Mouse (Mus musculus) small intestine, adult 2 months (tissue): ENCODE results near the gene Cdh4. TPM values are rescaled to one million over a fixed set of nuclear protein-coding genes. Genes with fewer than 3 reads are reported as not detected.

Experiments
- H3K27ac ChIP-seq: fragments of 200-500 bp; 2 replicates; pipeline ENCODE4 v1.5.1; 2012; ENCODE audit warnings: low read depth, low read length, control low read depth, inconsistent platforms; ENCODE audit not compliant: insufficient read depth
- H3K27me3 ChIP-seq: fragments of 200-500 bp; 2 replicates; pipeline ENCODE4 v1.6.1; 2012; ENCODE audit warnings: mild to moderate bottlenecking, moderate library complexity, low read length, inconsistent platforms; ENCODE audit not compliant: control insufficient read depth, insufficient read depth
- H3K36me3 ChIP-seq: fragments of 200-500 bp; 2 replicates; pipeline ENCODE4 v1.6.1; 2012; ENCODE audit warnings: mild to moderate bottlenecking, low read length, control low read depth, inconsistent platforms; ENCODE audit not compliant: control insufficient read depth, insufficient read depth
- H3K4me1 ChIP-seq: fragments of 200-500 bp; 2 replicates; pipeline ENCODE4 v1.6.1; 2012; ENCODE audit warnings: low read length, inconsistent platforms, mixed read lengths; ENCODE audit not compliant: control insufficient read depth, insufficient read depth, insufficient read length
- H3K4me3 ChIP-seq: fragments of 200-500 bp; 2 replicates; pipeline ENCODE4 v1.5.1; 2012; ENCODE audit warnings: low read depth, mild to moderate bottlenecking, control low read depth, inconsistent platforms, low read length, moderate library complexity
- CTCF ChIP-seq: fragments of 200-500 bp; IDR thresholded peaks from 2 replicates; pipeline ENCODE4 v1.5.1; 2012; ENCODE audit warnings: low read depth, mild to moderate bottlenecking, control low read depth, inconsistent platforms, low read length, moderate library complexity, mixed read lengths; ENCODE audit not compliant: insufficient replicate concordance, insufficient read length; ENCODE audit errors: extremely low read depth
- POLR2A ChIP-seq: fragments of 200-500 bp; IDR thresholded peaks from 2 replicates; pipeline ENCODE4 v1.6.1; 2012; ENCODE audit warnings: low read depth, mild to moderate bottlenecking, control low read depth, inconsistent platforms, low read length, moderate library complexity
- WGBS: fragments of 180-500 bp; shearing (Covaris S2); methylation state at CpG from one replicate; pipeline ENCODE4 v1.1.7; 2018; 5-methylcytosine and 5-hydroxymethylcytosine counted together
- polyA plus RNA-seq: library from polyadenylated mRNA; depleted of rRNA; stranded (reverse); fragments of >200 nt; gene quantifications from 2 replicates; pipeline ENCODE4 v1.2.3, GENCODE M21; 2012

Gene Cdh4
- polyA plus RNA-seq, 1 experiment: 0.19 TPM

DNA sequence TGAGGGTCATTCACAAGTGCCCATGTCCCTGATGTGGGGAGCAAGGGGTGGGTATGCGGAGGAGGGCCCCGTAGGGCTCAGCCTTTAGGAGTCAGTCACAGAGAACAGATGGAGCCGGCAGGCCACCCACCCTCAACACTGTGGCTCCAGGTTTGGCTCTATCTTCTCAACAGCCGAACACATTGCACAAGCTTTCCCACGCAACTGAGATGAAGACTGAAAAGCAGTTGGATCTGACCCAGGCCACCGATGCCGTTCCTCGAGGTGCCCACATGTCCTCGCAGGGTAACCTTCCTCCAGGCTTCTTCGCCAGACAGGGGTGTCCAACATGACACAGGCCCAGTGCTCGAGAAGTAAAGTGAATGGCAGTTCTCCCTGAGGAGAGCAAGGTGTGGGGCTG lies 144.2 kb downstream of the Cdh4 start:
- no peak overlapping the region for H3K27ac ChIP-seq
- 86% methylated on average over 11 of the region's 11 CpGs for WGBS

DNA sequence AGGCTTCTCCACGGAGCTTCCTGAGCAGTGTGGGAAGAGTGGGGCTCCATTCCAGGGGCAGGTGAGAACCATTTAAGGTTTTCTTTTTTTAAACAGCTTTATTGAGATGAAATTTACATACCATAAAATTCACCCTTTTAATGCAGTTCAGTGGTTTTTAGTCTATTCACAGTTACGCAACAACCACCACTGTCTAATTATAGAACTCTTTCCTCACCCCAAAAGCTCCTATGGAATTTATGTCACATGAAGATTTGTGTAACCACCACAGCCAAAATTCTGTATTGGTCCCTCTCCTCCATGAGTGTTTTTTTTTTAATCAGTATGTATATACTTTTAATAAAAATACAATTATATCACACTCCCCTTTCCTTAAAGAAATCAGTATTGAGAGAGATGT lies 144.8 kb downstream of the Cdh4 start:
- Histone ChIP-seq H3K27me3 (no peaks in the 10 kb centered on the region), H3K4me3 (no peak overlapping the region), H3K36me3 (no peaks in the 10 kb centered on the region), H3K27ac (no peak overlapping the region), H3K4me1 (no peaks in the 10 kb centered on the region)
- WGBS: 81% methylated on average over 2 of the region's 2 CpGs
- TF ChIP-seq POLR2A: no peak
- no peak for TF ChIP-seq CTCF

More for the DNA sequence above, 144.2 kb downstream of the Cdh4 start:
- Histone ChIP-seq H3K4me3 (no peak overlapping the region), H3K4me1 (no peaks in the 10 kb centered on the region), H3K36me3 (no peaks in the 10 kb centered on the region), H3K27me3 (no peaks in the 10 kb centered on the region)
- TF ChIP-seq CTCF (no peak), POLR2A (no peak)

DNA sequence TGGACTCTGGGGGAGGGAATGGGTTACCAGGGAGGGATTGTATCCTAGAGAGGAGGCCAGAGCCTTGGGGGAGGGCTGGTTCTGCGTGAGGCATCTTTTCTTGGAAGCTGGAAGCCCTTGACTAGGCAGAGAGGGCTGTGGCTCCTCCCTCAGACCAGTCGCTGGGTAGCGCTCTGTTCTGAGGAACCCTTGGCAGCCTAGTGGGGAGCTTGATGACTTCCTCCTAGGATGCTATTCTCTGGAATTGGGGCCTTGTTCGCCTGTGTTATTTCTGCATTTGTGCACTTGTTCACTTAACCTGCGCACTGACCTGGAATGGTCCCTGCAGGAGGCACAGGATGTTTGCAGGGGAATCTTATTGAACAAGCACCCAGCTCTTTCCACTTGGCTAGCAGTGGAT lies 149.4 kb downstream of the Cdh4 start:
- Histone ChIP-seq H3K36me3 (no peaks in the 10 kb centered on the region), H3K4me1 (no peaks in the 10 kb centered on the region), H3K27me3 (no peaks in the 10 kb centered on the region), H3K27ac (no peak overlapping the region), H3K4me3 (no peak overlapping the region)
- TF ChIP-seq POLR2A (no peak), CTCF (no peak)
- WGBS: 58% methylated on average over 5 of the region's 5 CpGs

DNA sequence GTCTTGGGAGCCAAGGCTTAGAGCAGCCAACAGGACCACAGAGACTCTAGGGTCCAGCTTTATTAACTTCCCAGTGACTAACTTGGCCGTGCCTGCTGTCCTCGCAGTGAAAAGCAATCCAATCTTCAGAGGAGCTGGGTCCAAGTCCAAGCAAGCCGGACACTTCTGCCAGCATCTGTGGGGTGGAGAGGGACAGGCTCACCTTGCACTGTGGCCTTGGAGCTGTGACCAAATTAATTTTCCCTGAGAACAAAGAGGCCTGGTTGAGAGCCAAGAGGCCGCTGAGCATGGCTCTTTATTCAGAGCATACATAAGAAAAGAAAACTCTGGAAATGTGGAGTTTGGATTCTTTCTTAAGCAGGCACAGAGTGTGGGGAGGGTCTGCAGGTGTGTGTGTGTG lies 152.8 kb downstream of the Cdh4 start:
- Histone ChIP-seq H3K27me3 (no peaks in the 10 kb centered on the region), H3K4me3 (no peak overlapping the region)
- 82% methylated on average over 4 of the region's 4 CpGs for WGBS

DNA sequence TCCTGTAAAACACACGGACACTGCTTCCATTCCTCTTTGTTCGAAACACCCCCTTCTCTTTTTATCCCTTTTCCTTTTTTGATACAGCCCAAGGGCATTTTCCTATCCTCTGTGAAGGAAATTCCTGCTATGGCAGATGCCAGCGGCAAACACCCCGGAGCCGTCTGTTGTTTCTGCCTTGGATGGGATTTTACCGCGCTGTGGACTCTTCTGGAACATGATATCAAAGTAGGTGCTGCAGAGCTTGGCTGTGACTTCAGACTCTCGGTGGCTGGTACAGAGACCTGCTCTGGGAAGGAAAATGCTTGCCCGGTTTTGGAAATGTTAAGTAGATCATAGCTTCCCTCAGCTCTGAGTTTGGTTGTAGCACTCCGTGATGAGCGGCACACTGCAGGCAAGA lies 156.7 kb downstream of the Cdh4 start:
- Histone ChIP-seq H3K36me3 (no peaks in the 10 kb centered on the region), H3K27me3 (no peaks in the 10 kb centered on the region), H3K4me3 (no peak overlapping the region), H3K4me1 (no peaks in the 10 kb centered on the region), H3K27ac (no peak overlapping the region)
- no peak for TF ChIP-seq POLR2A
- TF ChIP-seq CTCF: no peak
- 90% methylated on average over 11 of the region's 11 CpGs for WGBS

More for the DNA sequence above, 152.8 kb downstream of the Cdh4 start:
- no peaks in the 10 kb centered on the region for H3K36me3 ChIP-seq
- H3K4me1 ChIP-seq: no peaks in the 10 kb centered on the region
- TF ChIP-seq POLR2A (no peak), CTCF (no peak)
- no peak overlapping the region for H3K27ac ChIP-seq

DNA sequence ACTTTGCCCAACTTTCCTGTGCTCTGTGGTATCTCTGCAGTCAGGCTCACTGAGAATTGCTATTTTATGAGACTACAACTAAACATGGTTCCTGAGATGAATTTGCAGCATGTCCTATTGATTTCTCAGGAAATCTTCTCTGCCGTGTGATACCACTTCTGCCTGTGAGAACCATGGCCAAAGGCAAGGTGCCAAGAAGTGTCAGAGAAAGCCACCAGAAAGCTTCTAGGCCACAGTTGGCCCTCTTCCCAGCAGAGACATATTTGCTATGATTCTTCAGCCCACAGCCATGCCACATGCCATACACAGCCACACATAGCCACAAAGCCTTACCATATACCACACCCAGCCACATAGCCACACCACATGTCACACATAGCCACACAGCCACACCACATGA lies 157.7 kb downstream of the Cdh4 start:
- 64% methylated on average over 1 of the region's 1 CpGs for WGBS
- TF ChIP-seq POLR2A: no peak
- no peak for TF ChIP-seq CTCF

DNA sequence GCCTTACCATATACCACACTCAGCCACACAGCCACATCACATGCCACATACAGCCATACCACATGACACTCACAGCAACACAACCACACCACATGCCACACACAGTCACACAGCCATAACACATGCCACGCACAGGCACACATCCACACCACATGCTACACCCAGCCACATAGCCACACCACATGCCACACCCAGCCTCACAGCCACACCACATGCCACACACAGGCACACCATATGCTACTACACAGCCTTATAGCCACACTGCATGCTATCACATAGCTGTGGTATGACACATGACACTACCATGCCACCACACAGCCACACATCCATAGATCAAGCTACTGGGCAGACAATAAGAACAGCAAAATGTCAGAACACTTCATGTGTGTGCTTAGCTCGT lies 158.1 kb downstream of the Cdh4 start:
- WGBS: 59% methylated on average over 2 of the region's 2 CpGs
- no peaks in the 10 kb centered on the region for H3K27me3 ChIP-seq
- TF ChIP-seq POLR2A: no peak
- TF ChIP-seq CTCF: no peak
- no peak overlapping the region for H3K4me3 ChIP-seq
- H3K36me3 ChIP-seq: no peaks in the 10 kb centered on the region
- no peaks in the 10 kb centered on the region for H3K4me1 ChIP-seq
- no peak overlapping the region for H3K27ac ChIP-seq

More for the DNA sequence above, 157.7 kb downstream of the Cdh4 start:
- no peak overlapping the region for H3K4me3 ChIP-seq
- H3K27ac ChIP-seq: no peak overlapping the region
- H3K36me3 ChIP-seq: no peaks in the 10 kb centered on the region
- H3K27me3 ChIP-seq: no peaks in the 10 kb centered on the region
- no peaks in the 10 kb centered on the region for H3K4me1 ChIP-seq

DNA sequence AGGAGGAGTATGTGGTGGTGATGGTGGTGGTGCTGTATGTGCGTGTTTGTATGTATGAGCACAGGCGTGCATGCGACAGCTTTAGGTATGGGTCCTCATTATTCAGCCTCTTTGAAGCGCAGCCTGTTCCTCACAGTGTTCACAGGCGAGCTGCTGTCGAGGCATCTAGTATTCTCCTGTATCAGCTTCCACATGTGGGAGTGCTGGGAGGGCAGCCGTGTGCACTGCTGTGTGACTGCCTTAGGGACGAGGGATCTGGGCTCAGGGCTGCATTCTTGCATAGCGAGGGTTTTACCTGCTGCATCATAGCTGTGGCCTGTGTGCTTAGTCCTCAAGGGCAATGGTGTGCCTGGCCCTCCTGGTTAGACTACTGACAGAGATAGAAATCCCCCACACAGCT lies 158.9 kb downstream of the Cdh4 start:
- no peak for TF ChIP-seq POLR2A
- TF ChIP-seq CTCF: no peak
- H3K27me3 ChIP-seq: no peaks in the 10 kb centered on the region
- no peaks in the 10 kb centered on the region for H3K4me1 ChIP-seq
- H3K36me3 ChIP-seq: no peaks in the 10 kb centered on the region
- no peak overlapping the region for H3K4me3 ChIP-seq
- WGBS: 83% methylated on average over 9 of the region's 9 CpGs
- no peak overlapping the region for H3K27ac ChIP-seq
